Mouse (Mus musculus) hindbrain, postnatal 0 days (tissue): Measurements from ENCODE around the gene Ing3. TPM values are rescaled to one million over a fixed set of nuclear protein-coding genes. Genes with fewer than 3 reads are reported as not detected.

Experiments
- ATAC-seq: fragments of 200-750 bp; cut with Nextera tagmentation; 2 replicates; pipeline ENCODE4 v1.8.0; 2017; ENCODE audit warnings: mild to moderate bottlenecking, moderate TSS enrichment, moderate library complexity
- DNase-seq: peaks from one replicate; pipeline ENCODE4 v3.0.0-alpha.2; 2015; ENCODE audit warnings: low spot score
- H3K27ac ChIP-seq: fragments of 300-500 bp; sonication (generic); 2 replicates; pipeline ENCODE4 v1.5.1; 2014; ENCODE audit warnings: mild to moderate bottlenecking
- H3K27me3 ChIP-seq: fragments of 300-500 bp; sonication (generic); 2 replicates; pipeline ENCODE4 v1.6.1; 2014; ENCODE audit warnings: low read length, mixed read lengths; ENCODE audit not compliant: insufficient read depth
- H3K36me3 ChIP-seq: fragments of 300-500 bp; sonication (generic); 2 replicates; pipeline ENCODE4 v1.6.1; 2014; ENCODE audit warnings: low read length, mixed read lengths; ENCODE audit not compliant: insufficient read depth
- H3K4me1 ChIP-seq: fragments of 300-500 bp; sonication (generic); 2 replicates; pipeline ENCODE4 v1.6.1; 2014; ENCODE audit warnings: antibody characterized with exemption, low read length, mixed read lengths; ENCODE audit not compliant: insufficient read depth
- H3K4me2 ChIP-seq: fragments of 300-500 bp; sonication (generic); 2 replicates; pipeline ENCODE4 v1.6.1; 2014; ENCODE audit warnings: low read depth, mild to moderate bottlenecking, low read length, moderate library complexity, mixed read lengths
- H3K4me3 ChIP-seq: fragments of 300-500 bp; sonication (generic); 2 replicates; pipeline ENCODE4 v1.5.1; 2014; ENCODE audit warnings: low read length
- H3K9ac ChIP-seq: fragments of 300-500 bp; sonication (generic); replicated peaks from 2 replicates; pipeline ENCODE4 v1.6.1; 2014; ENCODE audit warnings: mild to moderate bottlenecking, low read length, moderate library complexity, mixed read lengths
- H3K9me3 ChIP-seq: fragments of 300-500 bp; sonication (generic); 2 replicates; pipeline ENCODE4 v1.6.1; 2016; ENCODE audit warnings: low read length, mixed read lengths
- CTCF ChIP-seq: IDR thresholded peaks from 2 replicates; pipeline ENCODE4 v1.5.1; 2016; ENCODE audit warnings: antibody characterized with exemption, control low read depth, low read depth
- WGBS: fragments of 180-500 bp; shearing (Covaris S2); extraction: QIAGEN DNeasy Blood & Tissue Kit; methylation state at CpG from one replicate; pipeline ENCODE4 v1.1.7; 2014; 5-methylcytosine and 5-hydroxymethylcytosine counted together
- polyA plus RNA-seq: library from polyadenylated mRNA; unstranded; fragments of >200 nt; fragmentation: Nextera tagmentation; extraction: Ambion mirVana; gene quantifications from 2 replicates; pipeline ENCODE4 v1.2.1, GENCODE M21; 2015
- total RNA-seq: library from RNA; depleted of rRNA; stranded (reverse); fragments of >200 nt; gene quantifications from 2 replicates; pipeline ENCODE4 v1.2.3, GENCODE M21; 2014

Ing3 gene
- total and polyA plus RNA-seq, 2 experiments from 2014 or later = 13.3 to 38.7 TPM

GRCm38 (mm10) chr6:22010761-22011281, 61.5 kb downstream of the Ing3 start:
- H3K36me3 ChIP-seq = no peaks in the 10 kb centered on the region
- H3K27me3 ChIP-seq = no peaks in the 10 kb centered on the region
- ATAC-seq (no peak), DNase-seq (no peak)
- H3K27ac ChIP-seq = no peak overlapping the region
- no peak overlapping the region for H3K4me3 ChIP-seq
- no peaks in the 10 kb centered on the region for H3K4me1 ChIP-seq
- TF ChIP-seq CTCF = no peak
- H3K9ac ChIP-seq = no peak overlapping the region
- H3K4me2 ChIP-seq = no peak overlapping the region
- H3K9me3 ChIP-seq = no peaks in the 10 kb centered on the region
- 94% methylated on average over 11 of the region's 11 CpGs for WGBS

GRCm38 (mm10) chr6:22011546-22011945, 62.2 kb downstream of the Ing3 start:
- H3K27me3 ChIP-seq = no peaks in the 10 kb centered on the region
- whole genome bisulfite sequencing = 66% methylated on average over 2 of the region's 2 CpGs
- no peak for ATAC-seq

DNA sequence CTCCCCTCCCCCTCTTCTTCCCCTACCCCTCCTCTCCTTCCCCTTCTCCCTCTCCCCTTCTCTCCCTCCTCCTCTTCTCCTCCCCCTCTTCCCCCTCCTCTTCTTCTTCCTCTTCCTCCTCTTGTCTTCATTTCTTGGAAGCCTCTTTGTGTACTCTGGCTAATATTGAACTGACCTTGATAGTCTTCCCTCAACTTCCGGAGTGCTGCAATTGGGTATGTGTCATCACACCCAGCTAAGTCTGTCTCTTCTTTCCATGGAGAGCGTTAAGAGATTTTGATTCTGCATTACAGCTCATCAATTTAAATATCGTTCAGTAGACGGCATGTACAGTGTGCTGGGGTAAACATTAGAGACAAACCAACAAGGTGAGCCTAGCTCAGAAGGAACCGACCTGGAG, 62.7 kb downstream of the Ing3 start:
- DNase-seq = no peak
- H3K4me2 ChIP-seq = no peak overlapping the region
- H3K27me3 ChIP-seq = no peaks in the 10 kb centered on the region
- no peak overlapping the region for H3K9ac ChIP-seq
- no peak for ATAC-seq
- H3K27ac ChIP-seq = no peak overlapping the region
- H3K36me3 ChIP-seq = no peaks in the 10 kb centered on the region
- H3K4me3 ChIP-seq = no peak overlapping the region
- H3K4me1 ChIP-seq = no peaks in the 10 kb centered on the region
- no peaks in the 10 kb centered on the region for H3K9me3 ChIP-seq
- no peak for TF ChIP-seq CTCF
- WGBS = 90% methylated on average over 5 of the region's 5 CpGs

More at GRCm38 (mm10) chr6:22011546-22011945, 62.2 kb downstream of the Ing3 start:
- no peak for DNase-seq
- Histone ChIP-seq H3K9ac (no peak overlapping the region), H3K4me3 (no peak overlapping the region), H3K9me3 (no peaks in the 10 kb centered on the region), H3K27ac (no peak overlapping the region), H3K36me3 (no peaks in the 10 kb centered on the region), H3K4me1 (no peaks in the 10 kb centered on the region), H3K4me2 (no peak overlapping the region)
- no peak for TF ChIP-seq CTCF

DNA sequence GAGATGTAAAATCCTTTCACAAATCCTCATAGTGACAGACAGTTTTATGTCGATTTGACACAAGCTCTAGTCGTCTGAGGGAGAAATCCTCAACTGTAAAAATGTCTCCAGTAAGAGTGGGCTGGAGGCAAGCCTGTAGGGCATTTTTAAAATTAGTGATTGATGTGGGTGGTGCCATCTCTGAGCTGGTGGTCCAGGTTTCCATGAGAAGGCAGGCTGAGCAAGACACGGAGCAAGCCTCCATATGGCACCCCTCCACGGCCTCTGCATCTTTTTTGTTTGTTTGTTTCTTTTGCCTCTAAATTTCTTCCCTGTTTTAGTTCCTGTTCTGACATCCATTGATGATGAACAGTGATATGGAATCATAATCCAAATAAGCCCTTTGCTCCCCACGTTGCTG, 63.1 kb downstream of the Ing3 start:
- Histone ChIP-seq H3K36me3 (no peaks in the 10 kb centered on the region), H3K27ac (no peak overlapping the region), H3K4me3 (no peak overlapping the region), H3K9ac (no peak overlapping the region), H3K4me2 (no peak overlapping the region), H3K4me1 (no peaks in the 10 kb centered on the region), H3K9me3 (no peaks in the 10 kb centered on the region), H3K27me3 (no peaks in the 10 kb centered on the region)
- ATAC-seq (no peak), DNase-seq (no peak)
- 85% methylated on average over 5 of the region's 5 CpGs for WGBS
- TF ChIP-seq CTCF = no peak

GRCm38 (mm10) chr6:22013394-22013793, 64.0 kb downstream of the Ing3 start:
- H3K27ac ChIP-seq = no peak overlapping the region
- TF ChIP-seq CTCF = no peak
- ATAC-seq = no peak
- H3K4me1 ChIP-seq = no peaks in the 10 kb centered on the region
- no peak overlapping the region for H3K9ac ChIP-seq
- no peak overlapping the region for H3K4me3 ChIP-seq
- DNase-seq = no peak
- 92% methylated on average over 3 of the region's 3 CpGs for WGBS
- no peaks in the 10 kb centered on the region for H3K9me3 ChIP-seq
- no peaks in the 10 kb centered on the region for H3K27me3 ChIP-seq
- H3K4me2 ChIP-seq = no peak overlapping the region
- H3K36me3 ChIP-seq = no peaks in the 10 kb centered on the region

GRCm38 (mm10) chr6:22014291-22014911, 65.0 kb downstream of the Ing3 start:
- Histone ChIP-seq H3K36me3 (no peaks in the 10 kb centered on the region), H3K4me3 (no peak overlapping the region), H3K9ac (no peak overlapping the region), H3K27ac (no peak overlapping the region), H3K4me1 (no peaks in the 10 kb centered on the region), H3K4me2 (no peak overlapping the region), H3K27me3 (no peaks in the 10 kb centered on the region), H3K9me3 (no peaks in the 10 kb centered on the region)
- no peak for TF ChIP-seq CTCF
- ATAC-seq (no peak; the same call in 1 of the 2 replicates), DNase-seq (no peak)
- WGBS = 95% methylated on average over 6 of the region's 6 CpGs

GRCm38 (mm10) chr6:22017631-22018030, 68.3 kb downstream of the Ing3 start:
- 77% methylated on average over 7 of the region's 7 CpGs for WGBS

More at GRCm38 (mm10) chr6:22017631-22018030, 68.3 kb downstream of the Ing3 start:
- Histone ChIP-seq H3K9ac (no peak overlapping the region), H3K9me3 (no peaks in the 10 kb centered on the region), H3K27me3 (no peaks in the 10 kb centered on the region), H3K4me3 (no peak overlapping the region), H3K36me3 (no peaks in the 10 kb centered on the region), H3K27ac (no peak overlapping the region), H3K4me2 (no peak overlapping the region), H3K4me1 (no peaks in the 10 kb centered on the region)
- ATAC-seq (no peak), DNase-seq (no peak)
- no peak for TF ChIP-seq CTCF
